Mouse (Mus musculus): Measurements from ENCODE around the gene Asic2. TPM values are rescaled to one million over a fixed set of nuclear protein-coding genes. Genes with fewer than 3 reads are reported as not detected.

The Asic2 gene
- polyA plus RNA-seq, 1 experiment from 2014 or later: 17.8 TPM

GRCm38 (mm10) chr11:81414596-81414995 lies 553.7 kb downstream of the Asic2 start:
- Histone ChIP-seq H3K27me3 (replicated peaks; ENCODE audit: control insufficient read depth, insufficient read depth, low read length) (no peaks in the 10 kb centered on the region), H3K36me3 (ENCODE audit: control insufficient read depth, insufficient read depth, low read length) (no peaks in the 10 kb centered on the region), H3K9me3 (ENCODE audit: control insufficient read depth, low read length) (peaks cover 2% of the 10 kb centered on the region; the same call in 1 of the 2 replicates), H3K4me3 (ENCODE audit: low read length) (no peak overlapping the region), H3K4me2 (ENCODE audit: low read length) (no peak overlapping the region), H3K4me1 (ENCODE audit: control insufficient read depth, insufficient read depth, low read depth, low read length) (no peaks in the 10 kb centered on the region; the same call in 1 of the 2 replicates), H3K27ac (ENCODE audit: low read depth, low read length) (no peak overlapping the region), H3K9ac (ENCODE audit: low read depth, low read length) (no peak overlapping the region)
- ATAC-seq: no peak
- 86% methylated on average over 2 of the region's 2 CpGs for WGBS

GRCm38 (mm10) chr11:81411251-81411650 lies 557.0 kb downstream of the Asic2 start:
- WGBS: 65% methylated on average over 4 of the region's 4 CpGs
- H3K9ac ChIP-seq (ENCODE audit: low read depth, low read length): no peak overlapping the region
- no peaks in the 10 kb centered on the region for H3K27me3 ChIP-seq (replicated peaks; ENCODE audit: control insufficient read depth, insufficient read depth, low read length)
- no peaks in the 10 kb centered on the region for H3K9me3 ChIP-seq (ENCODE audit: control insufficient read depth, low read length)
- H3K4me1 ChIP-seq (ENCODE audit: control insufficient read depth, insufficient read depth, low read depth, low read length): no peaks in the 10 kb centered on the region; the same call in 1 of the 2 replicates
- no peaks in the 10 kb centered on the region for H3K36me3 ChIP-seq (ENCODE audit: control insufficient read depth, insufficient read depth, low read length)
- no peak overlapping the region for H3K4me3 ChIP-seq (ENCODE audit: low read length)
- no peak overlapping the region for H3K27ac ChIP-seq (ENCODE audit: low read depth, low read length)
- ATAC-seq: no peak
- no peak overlapping the region for H3K4me2 ChIP-seq (ENCODE audit: low read length)

GRCm38 (mm10) chr11:81405951-81406350 lies 562.3 kb downstream of the Asic2 start:
- no peak overlapping the region for H3K4me2 ChIP-seq (ENCODE audit: low read length)
- 98% methylated on average over 2 of the region's 2 CpGs for WGBS
- no peak overlapping the region for H3K4me3 ChIP-seq (ENCODE audit: low read length)
- no peaks in the 10 kb centered on the region for H3K4me1 ChIP-seq (ENCODE audit: control insufficient read depth, insufficient read depth, low read depth, low read length)
- no peak overlapping the region for H3K9ac ChIP-seq (ENCODE audit: low read depth, low read length)
- no peaks in the 10 kb centered on the region for H3K27me3 ChIP-seq (replicated peaks; ENCODE audit: control insufficient read depth, insufficient read depth, low read length)
- H3K27ac ChIP-seq (ENCODE audit: low read depth, low read length): no peak overlapping the region
- no peaks in the 10 kb centered on the region for H3K36me3 ChIP-seq (ENCODE audit: control insufficient read depth, insufficient read depth, low read length)
- no peaks in the 10 kb centered on the region for H3K9me3 ChIP-seq (ENCODE audit: control insufficient read depth, low read length)
- no peak for ATAC-seq

- H3K4me3 ChIP-seq (ENCODE audit: low read length): no peak overlapping the region
- 88% methylated on average over 8 of the region's 8 CpGs for WGBS
- no peak overlapping the region for H3K27ac ChIP-seq (ENCODE audit: low read depth, low read length)
These were observed 566.0 kb downstream of the Asic2 start for GRCm38 (mm10) chr11:81402263-81402662.

GRCm38 (mm10) chr11:81392855-81393254 lies 575.4 kb downstream of the Asic2 start:
- Histone ChIP-seq H3K4me1 (ENCODE audit: control insufficient read depth, insufficient read depth, low read depth, low read length) (no peaks in the 10 kb centered on the region), H3K27ac (ENCODE audit: low read depth, low read length) (no peak overlapping the region), H3K36me3 (ENCODE audit: control insufficient read depth, insufficient read depth, low read length) (no peaks in the 10 kb centered on the region), H3K4me3 (ENCODE audit: low read length) (no peak overlapping the region), H3K9ac (ENCODE audit: low read depth, low read length) (no peak overlapping the region), H3K27me3 (replicated peaks; ENCODE audit: control insufficient read depth, insufficient read depth, low read length) (no peaks in the 10 kb centered on the region), H3K9me3 (ENCODE audit: control insufficient read depth, low read length) (no peaks in the 10 kb centered on the region), H3K4me2 (ENCODE audit: low read length) (no peak overlapping the region)
- no peak for ATAC-seq
- 44% methylated on average over 9 of the region's 9 CpGs for WGBS

More at GRCm38 (mm10) chr11:81402263-81402662, 566.0 kb downstream of the Asic2 start:
- no peaks in the 10 kb centered on the region for H3K36me3 ChIP-seq (ENCODE audit: control insufficient read depth, insufficient read depth, low read length)
- no peaks in the 10 kb centered on the region for H3K4me1 ChIP-seq (ENCODE audit: control insufficient read depth, insufficient read depth, low read depth, low read length)
- H3K27me3 ChIP-seq (replicated peaks; ENCODE audit: control insufficient read depth, insufficient read depth, low read length): no peaks in the 10 kb centered on the region
- H3K9ac ChIP-seq (ENCODE audit: low read depth, low read length): no peak overlapping the region
- no peak for ATAC-seq
- no peaks in the 10 kb centered on the region for H3K9me3 ChIP-seq (ENCODE audit: control insufficient read depth, low read length)
- H3K4me2 ChIP-seq (ENCODE audit: low read length): no peak overlapping the region

GRCm38 (mm10) chr11:81386185-81386584 lies 582.1 kb downstream of the Asic2 start:
- no peaks in the 10 kb centered on the region for H3K27me3 ChIP-seq (replicated peaks; ENCODE audit: control insufficient read depth, insufficient read depth, low read length)
- H3K36me3 ChIP-seq (ENCODE audit: control insufficient read depth, insufficient read depth, low read length): no peaks in the 10 kb centered on the region

GRCm38 (mm10) chr11:81385547-81385946 lies 582.7 kb downstream of the Asic2 start:
- Histone ChIP-seq H3K4me3 (ENCODE audit: low read length) (no peak overlapping the region), H3K9me3 (ENCODE audit: control insufficient read depth, low read length) (no peaks in the 10 kb centered on the region), H3K36me3 (ENCODE audit: control insufficient read depth, insufficient read depth, low read length) (no peaks in the 10 kb centered on the region), H3K9ac (ENCODE audit: low read depth, low read length) (no peak overlapping the region), H3K4me1 (ENCODE audit: control insufficient read depth, insufficient read depth, low read depth, low read length) (peaks cover 2% of the 10 kb centered on the region; the same call in 1 of the 2 replicates), H3K27me3 (replicated peaks; ENCODE audit: control insufficient read depth, insufficient read depth, low read length) (no peaks in the 10 kb centered on the region), H3K27ac (ENCODE audit: low read depth, low read length) (no peak overlapping the region), H3K4me2 (ENCODE audit: low read length) (no peak overlapping the region)
- ATAC-seq: no peak

More at GRCm38 (mm10) chr11:81386185-81386584, 582.1 kb downstream of the Asic2 start:
- Histone ChIP-seq H3K27ac (ENCODE audit: low read depth, low read length) (no peak overlapping the region), H3K4me1 (ENCODE audit: control insufficient read depth, insufficient read depth, low read depth, low read length) (peaks cover 2% of the 10 kb centered on the region; the same call in 1 of the 2 replicates), H3K9me3 (ENCODE audit: control insufficient read depth, low read length) (no peaks in the 10 kb centered on the region), H3K4me2 (ENCODE audit: low read length) (no peak overlapping the region), H3K9ac (ENCODE audit: low read depth, low read length) (no peak overlapping the region), H3K4me3 (ENCODE audit: low read length) (no peak overlapping the region)
- ATAC-seq: no peak
- 95% methylated on average over 2 of the region's 2 CpGs for WGBS

- H3K4me3 ChIP-seq (ENCODE audit: low read length): no peak overlapping the region
- H3K27me3 ChIP-seq (replicated peaks; ENCODE audit: control insufficient read depth, insufficient read depth, low read length): no peaks in the 10 kb centered on the region
- ATAC-seq: no peak
- no peak overlapping the region for H3K4me2 ChIP-seq (ENCODE audit: low read length)
- H3K4me1 ChIP-seq (ENCODE audit: control insufficient read depth, insufficient read depth, low read depth, low read length): no peaks in the 10 kb centered on the region; the same call in 1 of the 2 replicates
- H3K36me3 ChIP-seq (ENCODE audit: control insufficient read depth, insufficient read depth, low read length): no peaks in the 10 kb centered on the region
- peaks cover 2% of the 10 kb centered on the region; the same call in 1 of the 2 replicates for H3K9me3 ChIP-seq (ENCODE audit: control insufficient read depth, low read length)
- H3K9ac ChIP-seq (ENCODE audit: low read depth, low read length): no peak overlapping the region
- no peak overlapping the region for H3K27ac ChIP-seq (ENCODE audit: low read depth, low read length)
These were observed 593.4 kb downstream of the Asic2 start for GRCm38 (mm10) chr11:81374841-81375240.

GRCm38 (mm10) chr11:81374003-81374710 lies 594.1 kb downstream of the Asic2 start:
- ATAC-seq: no peak
- H3K4me3 ChIP-seq (ENCODE audit: low read length): no peak overlapping the region
- 72% methylated on average over 8 of the region's 8 CpGs for WGBS
- H3K9ac ChIP-seq (ENCODE audit: low read depth, low read length): no peak overlapping the region
- H3K27me3 ChIP-seq (replicated peaks; ENCODE audit: control insufficient read depth, insufficient read depth, low read length): no peaks in the 10 kb centered on the region
- no peaks in the 10 kb centered on the region; the same call in 1 of the 2 replicates for H3K4me1 ChIP-seq (ENCODE audit: control insufficient read depth, insufficient read depth, low read depth, low read length)
- H3K9me3 ChIP-seq (ENCODE audit: control insufficient read depth, low read length): peaks cover 2% of the 10 kb centered on the region; the same call in 1 of the 2 replicates
- H3K4me2 ChIP-seq (ENCODE audit: low read length): no peak overlapping the region
- H3K36me3 ChIP-seq (ENCODE audit: control insufficient read depth, insufficient read depth, low read length): no peaks in the 10 kb centered on the region
- no peak overlapping the region for H3K27ac ChIP-seq (ENCODE audit: low read depth, low read length)
